Mouse (Mus musculus) hindbrain, embryonic 10.5 days (tissue): Measurements from ENCODE around the gene Foxj2. TPM values are rescaled to one million over a fixed set of nuclear protein-coding genes. Genes with fewer than 3 reads are reported as not detected.
A peak's percentile ranks its signal among the peaks of the same experiment; 100 is the strongest.

Source experiments
- DNase-seq: peaks from one replicate; pipeline ENCODE4 v3.0.0-alpha.2; 2017; ENCODE audit warnings: low spot score
- H3K27ac ChIP-seq: fragments of 300-500 bp; sonication (generic); 2 replicates; pipeline ENCODE4 v1.5.1; 2016; ENCODE audit warnings: mild to moderate bottlenecking, moderate library complexity
- H3K27me3 ChIP-seq: fragments of 300-500 bp; sonication (generic); 2 replicates; pipeline ENCODE4 v1.6.1; 2016; ENCODE audit warnings: mild to moderate bottlenecking; ENCODE audit not compliant: poor library complexity, insufficient read depth, severe bottlenecking
- H3K36me3 ChIP-seq: fragments of 300-500 bp; sonication (generic); 2 replicates; pipeline ENCODE4 v1.6.1; 2016; ENCODE audit warnings: mild to moderate bottlenecking, moderate library complexity
- H3K4me1 ChIP-seq: fragments of 300-500 bp; sonication (generic); replicated peaks from 2 replicates; pipeline ENCODE4 v1.6.1; 2016; ENCODE audit warnings: mild to moderate bottlenecking
- H3K4me3 ChIP-seq: fragments of 300-500 bp; sonication (generic); 2 replicates; pipeline ENCODE4 v1.5.1; 2016; ENCODE audit warnings: mild to moderate bottlenecking, moderate library complexity
- H3K9me3 ChIP-seq: fragments of 300-500 bp; sonication (generic); 2 replicates; pipeline ENCODE4 v1.6.1; 2016; ENCODE audit warnings: mild to moderate bottlenecking, moderate library complexity
- WGBS: fragments of 180-500 bp; shearing (Covaris S2); methylation state at CpG from one replicate; pipeline ENCODE4 v1.1.7; 2016; 5-methylcytosine and 5-hydroxymethylcytosine counted together
- polyA plus RNA-seq: library from polyadenylated mRNA; unstranded; fragments of >200 nt; fragmentation: Nextera tagmentation; extraction: Ambion mirVana; gene quantifications from 2 replicates; pipeline ENCODE4 v1.2.1, GENCODE M21; 2016

Gene Foxj2
- polyA plus RNA-seq, 1 experiment from 2014 or later = 3.6 TPM

- Histone ChIP-seq H3K9me3 (no peaks in the 10 kb centered on the region), H3K4me1 (peaks cover 45% of the 10 kb centered on the region), H3K27me3 (peaks cover 23% of the 10 kb centered on the region), H3K4me3 (peak overlapping the region; percentile 86; the same call in 1 of the 2 replicates), H3K36me3 (no peaks in the 10 kb centered on the region), H3K27ac (no peak overlapping the region)
- WGBS = 77% methylated on average over 9 of the region's 9 CpGs
- no peak for DNase-seq
These were observed 2.1 kb downstream of the Foxj2 start for GRCm38 (mm10) chr6:122821822-122822221.

- WGBS = 81% methylated on average over 10 of the region's 10 CpGs
- peaks cover 45% of the 10 kb centered on the region for H3K4me1 ChIP-seq
These were observed 4.4 kb downstream of the Foxj2 start for GRCm38 (mm10) chr6:122824086-122824485.

GRCm38 (mm10) chr6:122825166-122825565 is 5.5 kb downstream of the Foxj2 start:
- no peak for DNase-seq
- peaks cover 42% of the 10 kb centered on the region for H3K4me1 ChIP-seq
- H3K36me3 ChIP-seq = peaks cover 5% of the 10 kb centered on the region; the same call in 1 of the 2 replicates
- H3K9me3 ChIP-seq = no peaks in the 10 kb centered on the region
- H3K27ac ChIP-seq = no peak overlapping the region
- 92% methylated on average over 9 of the region's 9 CpGs for WGBS
- H3K27me3 ChIP-seq = peaks cover 14% of the 10 kb centered on the region; the same call in 1 of the 2 replicates
- H3K4me3 ChIP-seq = no peak overlapping the region

More at GRCm38 (mm10) chr6:122824086-122824485, 4.4 kb downstream of the Foxj2 start:
- Histone ChIP-seq H3K36me3 (peaks cover 5% of the 10 kb centered on the region; the same call in 1 of the 2 replicates), H3K9me3 (no peaks in the 10 kb centered on the region), H3K27ac (no peak overlapping the region), H3K27me3 (peaks cover 14% of the 10 kb centered on the region; the same call in 1 of the 2 replicates), H3K4me3 (no peak overlapping the region)
- DNase-seq = no peak

GRCm38 (mm10) chr6:122825923-122826742 is 6.4 kb downstream of the Foxj2 start:
- peaks cover 11% of the 10 kb centered on the region; the same call in 1 of the 2 replicates for H3K27me3 ChIP-seq
- peak overlapping the region; percentile 72 for H3K27ac ChIP-seq
- H3K36me3 ChIP-seq = peaks cover 5% of the 10 kb centered on the region; the same call in 1 of the 2 replicates
- H3K4me3 ChIP-seq = peak overlapping the region; percentile 50
- 5% methylated on average over 29 of the region's 29 CpGs for WGBS
- H3K9me3 ChIP-seq = no peaks in the 10 kb centered on the region
- DNase-seq = peak; percentile 41
- H3K4me1 ChIP-seq = peaks cover 32% of the 10 kb centered on the region

- no peaks in the 10 kb centered on the region for H3K9me3 ChIP-seq
- H3K4me1 ChIP-seq = peaks cover 16% of the 10 kb centered on the region
- no peak overlapping the region for H3K4me3 ChIP-seq
- no peak overlapping the region for H3K27ac ChIP-seq
- peaks cover 15% of the 10 kb centered on the region for H3K36me3 ChIP-seq
- peaks cover 11% of the 10 kb centered on the region; the same call in 1 of the 2 replicates for H3K27me3 ChIP-seq
- peak; percentile 41 for DNase-seq
- 38% methylated on average over 13 of the region's 13 CpGs for WGBS
These were observed 8.4 kb downstream of the Foxj2 start for GRCm38 (mm10) chr6:122828086-122828485.

- Histone ChIP-seq H3K4me1 (no peaks in the 10 kb centered on the region), H3K27ac (no peak overlapping the region), H3K9me3 (peaks cover 3% of the 10 kb centered on the region; the same call in 1 of the 2 replicates), H3K36me3 (peaks cover 54% of the 10 kb centered on the region), H3K27me3 (no peaks in the 10 kb centered on the region), H3K4me3 (no peak overlapping the region)
- no peak for DNase-seq
- WGBS = 85% methylated on average over 7 of the region's 7 CpGs
These were observed 13.2 kb downstream of the Foxj2 start for GRCm38 (mm10) chr6:122832880-122833279.

GRCm38 (mm10) chr6:122834365-122834764 is 14.7 kb downstream of the Foxj2 start:
- no peak for DNase-seq
- Histone ChIP-seq H3K27ac (no peak overlapping the region), H3K27me3 (no peaks in the 10 kb centered on the region), H3K9me3 (peaks cover 3% of the 10 kb centered on the region; the same call in 1 of the 2 replicates), H3K36me3 (peaks cover 64% of the 10 kb centered on the region), H3K4me1 (no peaks in the 10 kb centered on the region), H3K4me3 (no peak overlapping the region)
- 72% methylated on average over 4 of the region's 4 CpGs for WGBS

- Histone ChIP-seq H3K36me3 (peaks cover 89% of the 10 kb centered on the region), H3K9me3 (peaks cover 3% of the 10 kb centered on the region; the same call in 1 of the 2 replicates), H3K4me3 (no peak overlapping the region), H3K27me3 (no peaks in the 10 kb centered on the region), H3K27ac (no peak overlapping the region), H3K4me1 (no peaks in the 10 kb centered on the region)
- 91% methylated on average over 3 of the region's 3 CpGs for WGBS
- no peak for DNase-seq
These were observed 17.3 kb downstream of the Foxj2 start for GRCm38 (mm10) chr6:122836974-122837373.

GRCm38 (mm10) chr6:122837539-122837938 is 17.8 kb downstream of the Foxj2 start:
- DNase-seq = no peak
- Histone ChIP-seq H3K9me3 (peaks cover 3% of the 10 kb centered on the region; the same call in 1 of the 2 replicates), H3K4me3 (no peak overlapping the region), H3K27me3 (no peaks in the 10 kb centered on the region), H3K36me3 (peaks cover 89% of the 10 kb centered on the region), H3K27ac (no peak overlapping the region), H3K4me1 (no peaks in the 10 kb centered on the region)
- 91% methylated on average over 5 of the region's 5 CpGs for whole genome bisulfite sequencing

- no peak for DNase-seq
- Histone ChIP-seq H3K4me1 (no peaks in the 10 kb centered on the region), H3K27ac (no peak overlapping the region), H3K27me3 (no peaks in the 10 kb centered on the region), H3K36me3 (peaks cover 61% of the 10 kb centered on the region), H3K4me3 (no peak overlapping the region), H3K9me3 (peaks cover 3% of the 10 kb centered on the region; the same call in 1 of the 2 replicates)
- WGBS = 81% methylated on average over 6 of the region's 6 CpGs
These were observed 24.0 kb downstream of the Foxj2 start for GRCm38 (mm10) chr6:122843759-122844158.

GRCm38 (mm10) chr6:122852696-122853095 is 33.0 kb downstream of the Foxj2 start:
- H3K27ac ChIP-seq = no peak overlapping the region
- H3K27me3 ChIP-seq = no peaks in the 10 kb centered on the region
- H3K4me3 ChIP-seq = no peak overlapping the region
- H3K9me3 ChIP-seq = no peaks in the 10 kb centered on the region
- H3K4me1 ChIP-seq = no peaks in the 10 kb centered on the region
- no peak for DNase-seq
- H3K36me3 ChIP-seq = no peaks in the 10 kb centered on the region
- WGBS = 83% methylated on average over 2 of the region's 2 CpGs

GRCm38 (mm10) chr6:122854552-122854951 is 34.8 kb downstream of the Foxj2 start:
- no peaks in the 10 kb centered on the region for H3K9me3 ChIP-seq
- H3K4me3 ChIP-seq = no peak overlapping the region
- no peaks in the 10 kb centered on the region for H3K27me3 ChIP-seq
- H3K36me3 ChIP-seq = no peaks in the 10 kb centered on the region
- no peak for DNase-seq
- 88% methylated on average over 12 of the region's 12 CpGs for WGBS
- H3K27ac ChIP-seq = no peak overlapping the region
- H3K4me1 ChIP-seq = no peaks in the 10 kb centered on the region

GRCm38 (mm10) chr6:122855955-122856354 is 36.2 kb downstream of the Foxj2 start, which contains the start of gene C3ar1:
TSS of gene C3ar1 (minus strand) at chr6:122856161.
- DNase-seq = no peak
- Histone ChIP-seq H3K36me3 (no peaks in the 10 kb centered on the region), H3K27ac (no peak within 1 kb of the TSS), H3K4me1 (no peaks in the 10 kb centered on the region), H3K9me3 (0 out of 2 replicates have a peak, but pooled peaks cover under 1% of the 10 kb centered on the region), H3K27me3 (no peaks in the 10 kb centered on the region), H3K4me3 (no peak within 1 kb of the TSS)
- WGBS = 84% methylated on average over 7 of the region's 7 CpGs
